Mouse (Mus musculus) R1 (cell line): ENCODE results near the gene Olfr1395.

Experiments used
- DNase-seq: peaks from one replicate; pipeline ENCODE4 v3.0.0-alpha.2; 2018; ENCODE audit warnings: low read depth, low spot score

Gene Olfr1395

GRCm38 (mm10) chr11:49141974-49142373 is at the start of gene Olfr1395:
Gene Olfr1395, plus strand, starts transcription at chr11:49142274.
- no peak for DNase-seq

- no peak for DNase-seq
Measured at GRCm38 (mm10) chr11:49092786-49093185, 49.3 kb upstream of the Olfr1395 start.

GRCm38 (mm10) chr11:49093861-49094660 is 48.0 kb upstream of the Olfr1395 start:
- no peak for DNase-seq

- DNase-seq = no peak
Measured at GRCm38 (mm10) chr11:49095367-49095766, 46.7 kb upstream of the Olfr1395 start.

- DNase-seq = peak; percentile 16
Measured at GRCm38 (mm10) chr11:49100409-49100808, 41.7 kb upstream of the Olfr1395 start.

GRCm38 (mm10) chr11:49101500-49101899 is 40.6 kb upstream of the Olfr1395 start:
- peak; percentile 14 for DNase-seq

GRCm38 (mm10) chr11:49103047-49103693 is 38.9 kb upstream of the Olfr1395 start:
- DNase-seq = peak; percentile 85

- no peak for DNase-seq
Measured at GRCm38 (mm10) chr11:49105752-49106151, 36.3 kb upstream of the Olfr1395 start.

- DNase-seq = no peak
Measured at GRCm38 (mm10) chr11:49107650-49108537, 34.2 kb upstream of the Olfr1395 start.

- peak; percentile 24 for DNase-seq
Measured at GRCm38 (mm10) chr11:49108833-49109232, 33.2 kb upstream of the Olfr1395 start.

GRCm38 (mm10) chr11:49111000-49111399 is 31.1 kb upstream of the Olfr1395 start:
- no peak for DNase-seq

- no peak for DNase-seq
Measured at GRCm38 (mm10) chr11:49112624-49113219, 29.4 kb upstream of the Olfr1395 start.

GRCm38 (mm10) chr11:49114158-49114557 is 27.9 kb upstream of the Olfr1395 start:
- DNase-seq = no peak

- DNase-seq = no peak
Measured at GRCm38 (mm10) chr11:49114774-49115173, 27.3 kb upstream of the Olfr1395 start, which contains the start of gene Olfr1396. Gene Olfr1396, minus strand, starts transcription at chr11:49114874.

- no peak for DNase-seq
Measured at GRCm38 (mm10) chr11:49119635-49120034, 22.4 kb upstream of the Olfr1395 start.

- peak; percentile 43 for DNase-seq
Measured at GRCm38 (mm10) chr11:49124169-49124568, 17.9 kb upstream of the Olfr1395 start.

- DNase-seq = no peak
Measured at GRCm38 (mm10) chr11:49154077-49154476, 12.0 kb downstream of the Olfr1395 start, which contains the start of gene Olfr1394. Gene Olfr1394, plus strand, starts transcription at chr11:49154377.

GRCm38 (mm10) chr11:49156821-49157814 is 15.0 kb downstream of the Olfr1395 start:
- DNase-seq = no peak

- DNase-seq = peak; percentile 40
Measured at GRCm38 (mm10) chr11:49168839-49169611, 27.0 kb downstream of the Olfr1395 start.
